Mouse (Mus musculus) G1E (cell line): ENCODE results near the gene Atp9a. TPM values are rescaled to one million over a fixed set of nuclear protein-coding genes. Genes with fewer than 3 reads are reported as not detected.

Experiments
- ATAC-seq: 2 replicates; pipeline ENCODE4 v1.8.0; 2016; ENCODE audit warnings: mild to moderate bottlenecking; ENCODE audit not compliant: insufficient number of reproducible peaks, poor library complexity, low FRiP score, severe bottlenecking; ENCODE audit errors: extremely low read depth
- DNase-seq: peaks from one replicate; pipeline ENCODE4 v3.0.0; 2012; ENCODE audit warnings: low spot score
- H3K27me3 ChIP-seq: 2 replicates; pipeline ENCODE4 v1.6.1; 2012; ENCODE audit warnings: mild to moderate bottlenecking, low read length, inconsistent platforms; ENCODE audit not compliant: insufficient read depth
- H3K36me3 ChIP-seq: replicated peaks from 2 replicates; pipeline ENCODE3; 2012; ENCODE audit warnings: mild to moderate bottlenecking, inconsistent platforms
- H3K4me1 ChIP-seq: 2 replicates; pipeline ENCODE4 v1.6.1; 2012; ENCODE audit warnings: low read depth, low read length, inconsistent platforms, mixed read lengths; ENCODE audit not compliant: insufficient read depth
- H3K4me3 ChIP-seq: 2 replicates; pipeline ENCODE4 v1.5.1; 2012; ENCODE audit warnings: low read depth, mild to moderate bottlenecking, inconsistent platforms, low read length, moderate library complexity, mixed read lengths
- H3K9me3 ChIP-seq: replicated peaks from 2 replicates; pipeline ENCODE4 v1.6.1; 2012; ENCODE audit warnings: inconsistent platforms
- CTCF ChIP-seq: IDR thresholded peaks from 2 replicates; pipeline ENCODE4 v1.5.1; 2012; ENCODE audit warnings: low read depth, low read length, inconsistent platforms, mixed read lengths
- GATA1 ChIP-seq: IDR thresholded peaks from 2 replicates; pipeline ENCODE4 v1.6.1; 2012; ENCODE audit warnings: borderline replicate concordance, low read length, inconsistent platforms, mixed read lengths
- GATA2 ChIP-seq: IDR thresholded peaks from 2 replicates; pipeline ENCODE4 v1.6.1; 2012; ENCODE audit warnings: low read depth, low read length, inconsistent platforms, borderline replicate concordance
- POLR2AphosphoS5 ChIP-seq: IDR thresholded peaks from 2 replicates; pipeline ENCODE4 v1.6.1; 2012; ENCODE audit warnings: low read depth, low read length, inconsistent platforms; ENCODE audit not compliant: insufficient replicate concordance
- TAL1 ChIP-seq: conservative IDR thresholded peaks from 2 replicates; pipeline ENCODE4 v1.6.1; 2012; ENCODE audit warnings: low read depth, low read length, inconsistent platforms, mixed read lengths
- polyA plus RNA-seq: library from polyadenylated mRNA; stranded (reverse); fragments of >175 nt; gene quantifications from 2 replicates; pipeline ENCODE4 v1.2.3, GENCODE M21; 2012
- total RNA-seq, 2 experiments: library from RNA; stranded (forward) in 1 of 2; stranded (reverse) in 1 of 2; fragments of 200-1000 nt in 1 of 2; fragments of >200 nt in 1 of 2; fragmentation: Nextera tagmentation in 1 of 2; gene quantifications; 2 replicates each; pipeline ENCODE4 v1.2.3; 2014 to 2017

Atp9a gene
- total and polyA plus RNA-seq, 3 experiments = not detected

GRCm38 (mm10) chr2:168729736-168730135 is 12.5 kb downstream of the Atp9a start:
- Histone ChIP-seq H3K9me3 (peaks cover 80% of the 10 kb centered on the region), H3K27me3 (no peaks in the 10 kb centered on the region), H3K4me3 (no peak overlapping the region), H3K4me1 (no peaks in the 10 kb centered on the region), H3K36me3 (no peaks in the 10 kb centered on the region)
- ATAC-seq (no peak), DNase-seq (no peak)
- TF ChIP-seq POLR2AphosphoS5 (no peak), CTCF (no peak), GATA2 (no peak), TAL1 (no peak), GATA1 (no peak)

- Histone ChIP-seq H3K4me3 (no peak overlapping the region), H3K4me1 (no peaks in the 10 kb centered on the region), H3K9me3 (peaks cover 82% of the 10 kb centered on the region), H3K27me3 (no peaks in the 10 kb centered on the region), H3K36me3 (no peaks in the 10 kb centered on the region)
- DNase-seq (no peak), ATAC-seq (no peak)
- TF ChIP-seq GATA2 (no peak), CTCF (no peak), TAL1 (no peak), POLR2AphosphoS5 (no peak), GATA1 (no peak)
Measured at GRCm38 (mm10) chr2:168728045-168728444, 14.2 kb downstream of the Atp9a start.

GRCm38 (mm10) chr2:168726007-168726406 is 16.2 kb downstream of the Atp9a start:
- Histone ChIP-seq H3K9me3 (peaks cover 82% of the 10 kb centered on the region), H3K36me3 (no peaks in the 10 kb centered on the region), H3K4me1 (no peaks in the 10 kb centered on the region), H3K27me3 (no peaks in the 10 kb centered on the region), H3K4me3 (no peak overlapping the region)
- ATAC-seq = no peak
- TF ChIP-seq GATA1 = no peak
- TF ChIP-seq GATA2 = no peak
- no peak for TF ChIP-seq CTCF
- no peak for TF ChIP-seq POLR2AphosphoS5
- no peak for TF ChIP-seq TAL1
- DNase-seq = no peak

- H3K4me3 ChIP-seq = no peak overlapping the region
- no peaks in the 10 kb centered on the region for H3K36me3 ChIP-seq
- no peak for TF ChIP-seq GATA1
- no peak for TF ChIP-seq TAL1
- no peak for TF ChIP-seq POLR2AphosphoS5
- TF ChIP-seq GATA2 = no peak
- no peak for TF ChIP-seq CTCF
- peaks cover 75% of the 10 kb centered on the region for H3K9me3 ChIP-seq
- no peaks in the 10 kb centered on the region for H3K27me3 ChIP-seq
- DNase-seq (no peak), ATAC-seq (no peak)
- no peaks in the 10 kb centered on the region for H3K4me1 ChIP-seq
Measured at GRCm38 (mm10) chr2:168721313-168721712, 20.9 kb downstream of the Atp9a start.

- TF ChIP-seq CTCF = no peak
- TF ChIP-seq TAL1 = no peak
- no peak for TF ChIP-seq GATA2
- TF ChIP-seq POLR2AphosphoS5 = no peak
- no peak for TF ChIP-seq GATA1
Measured at GRCm38 (mm10) chr2:168719742-168720141, 22.5 kb downstream of the Atp9a start.

GRCm38 (mm10) chr2:168718735-168719134 is 23.5 kb downstream of the Atp9a start:
- TF ChIP-seq GATA2 = no peak
- TF ChIP-seq POLR2AphosphoS5 = no peak
- no peak for TF ChIP-seq GATA1
- TF ChIP-seq CTCF = no peak
- TF ChIP-seq TAL1 = no peak
- DNase-seq = no peak
- Histone ChIP-seq H3K36me3 (no peaks in the 10 kb centered on the region), H3K27me3 (no peaks in the 10 kb centered on the region), H3K4me1 (no peaks in the 10 kb centered on the region), H3K9me3 (peaks cover 71% of the 10 kb centered on the region), H3K4me3 (no peak overlapping the region)
- ATAC-seq = no peak

More at GRCm38 (mm10) chr2:168719742-168720141, 22.5 kb downstream of the Atp9a start:
- Histone ChIP-seq H3K4me3 (no peak overlapping the region), H3K9me3 (peaks cover 69% of the 10 kb centered on the region), H3K27me3 (no peaks in the 10 kb centered on the region), H3K36me3 (no peaks in the 10 kb centered on the region), H3K4me1 (no peaks in the 10 kb centered on the region)
- ATAC-seq (no peak), DNase-seq (no peak)
